Mouse (Mus musculus): ENCODE measurements at regions not wholly inside any gene's neighbourhood (a gene's known extent, or its start where the extent isn't known, plus 50 kb on each side); places are given as distances from the start of the nearest gene placed in this dataset.
A peak's percentile ranks its signal among the peaks of the same experiment; 100 is the strongest.

DNA sequence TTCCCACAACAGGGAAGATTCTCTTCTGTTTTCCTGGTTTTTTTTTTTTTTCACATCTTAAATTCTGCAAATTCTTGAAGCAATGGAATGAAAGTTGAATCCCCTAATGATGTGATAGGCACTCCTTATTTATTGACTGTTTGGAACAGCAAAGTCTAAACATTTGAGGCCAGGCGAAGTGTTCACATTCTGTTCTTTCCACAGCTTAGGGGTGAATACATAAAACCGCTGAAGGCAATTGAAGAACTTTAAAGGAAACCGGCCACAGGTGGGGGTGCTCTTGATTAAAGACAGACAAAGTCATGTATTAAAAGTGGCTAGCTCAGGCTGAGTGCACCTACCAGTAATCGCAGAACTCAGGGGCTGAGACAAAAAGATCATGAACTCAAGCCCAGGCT lies 166.6 kb upstream of the Hnrnpa3 start:
- Histone ChIP-seq H3K4me2 (replicated peaks; ENCODE audit: low read depth, low read length) (no peak overlapping the region), H3K36me3 (ENCODE audit: control insufficient read depth, insufficient read depth, low read length) (no peaks in the 10 kb centered on the region), H3K4me1 (replicated peaks; ENCODE audit: control insufficient read depth, insufficient read depth, low read length) (no peaks in the 10 kb centered on the region), H3K9ac (ENCODE audit: low read depth, low read length) (no peak overlapping the region), H3K27me3 (ENCODE audit: control insufficient read depth, insufficient read depth, low read length) (no peaks in the 10 kb centered on the region), H3K9me3 (ENCODE audit: control insufficient read depth, low read length) (no peaks in the 10 kb centered on the region), H3K4me3 (ENCODE audit: low read depth, low read length) (no peak overlapping the region), H3K27ac (ENCODE audit: low read depth, low read length) (no peak overlapping the region)
- DNase-seq (ENCODE audit: low spot score) (no peak), ATAC-seq (ENCODE audit: low FRiP score) (no peak)
- WGBS, result 81% methylated on average over 4 of the region's 4 CpGs

DNA sequence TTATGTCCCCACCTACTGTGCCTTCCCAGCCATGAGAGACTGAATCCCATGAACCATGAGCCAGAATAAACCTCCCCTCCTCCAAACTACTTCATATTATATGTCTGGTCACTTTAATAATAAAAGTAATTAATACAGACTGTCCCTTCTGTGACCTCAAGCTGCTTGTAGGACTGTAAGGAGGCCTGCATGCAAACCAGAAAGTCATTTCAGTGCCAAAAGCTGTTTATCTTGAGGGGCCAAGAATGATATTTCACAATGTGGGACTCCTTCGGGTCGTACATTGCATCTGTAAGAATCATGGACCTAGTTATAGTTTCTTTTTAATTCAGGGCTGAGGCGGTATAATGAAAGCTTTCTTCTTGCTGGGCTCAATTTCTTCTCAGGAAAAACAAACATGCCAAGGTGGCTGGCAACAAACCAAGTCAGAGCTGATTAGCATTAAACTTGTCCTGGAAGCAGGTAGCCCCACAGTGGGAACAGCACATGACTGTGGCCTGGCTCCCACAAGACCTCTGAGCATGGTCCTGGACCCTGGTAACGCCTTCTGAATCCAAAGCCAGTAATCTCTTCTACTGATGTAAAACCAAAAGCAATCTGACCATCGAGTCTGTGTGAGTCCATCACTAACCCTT lies 162.3 kb upstream of the Hnrnpa3 start:
- 93% methylated on average over 5 of the region's 5 CpGs for WGBS
- H3K27me3 ChIP-seq (ENCODE audit: control insufficient read depth, insufficient read depth, low read length), result no peaks in the 10 kb centered on the region
- no peak for ATAC-seq (ENCODE audit: low FRiP score)
- H3K9me3 ChIP-seq (ENCODE audit: control insufficient read depth, low read length), result no peaks in the 10 kb centered on the region
- H3K36me3 ChIP-seq (ENCODE audit: control insufficient read depth, insufficient read depth, low read length), result no peaks in the 10 kb centered on the region
- DNase-seq (ENCODE audit: low spot score), result no peak
- no peaks in the 10 kb centered on the region for H3K4me1 ChIP-seq (replicated peaks; ENCODE audit: control insufficient read depth, insufficient read depth, low read length)
- H3K27ac ChIP-seq (ENCODE audit: low read depth, low read length), result no peak overlapping the region
- H3K9ac ChIP-seq (ENCODE audit: low read depth, low read length), result no peak overlapping the region
- H3K4me2 ChIP-seq (replicated peaks; ENCODE audit: low read depth, low read length), result no peak overlapping the region
- no peak overlapping the region for H3K4me3 ChIP-seq (ENCODE audit: low read depth, low read length)

GRCm38 (mm10) chr2:75510223-75510622 lies 148.8 kb upstream of the Hnrnpa3 start:
- H3K27ac ChIP-seq (ENCODE audit: low read depth, low read length), result no peak overlapping the region
- peak; percentile 56; the same call in 1 of the 2 replicates for ATAC-seq (ENCODE audit: low FRiP score)

GRCm38 (mm10) chr2:75512422-75513170 lies 146.5 kb upstream of the Hnrnpa3 start:
- no peak for ATAC-seq (ENCODE audit: low FRiP score)
- H3K4me2 ChIP-seq (replicated peaks; ENCODE audit: low read depth, low read length), result no peak overlapping the region
- DNase-seq (ENCODE audit: low spot score), result no peak

More at GRCm38 (mm10) chr2:75510223-75510622, 148.8 kb upstream of the Hnrnpa3 start:
- Histone ChIP-seq H3K4me2 (replicated peaks; ENCODE audit: low read depth, low read length) (no peak overlapping the region), H3K9me3 (ENCODE audit: control insufficient read depth, low read length) (no peaks in the 10 kb centered on the region), H3K9ac (ENCODE audit: low read depth, low read length) (no peak overlapping the region), H3K4me1 (replicated peaks; ENCODE audit: control insufficient read depth, insufficient read depth, low read length) (no peaks in the 10 kb centered on the region), H3K4me3 (ENCODE audit: low read depth, low read length) (no peak overlapping the region), H3K27me3 (ENCODE audit: control insufficient read depth, insufficient read depth, low read length) (no peaks in the 10 kb centered on the region), H3K36me3 (ENCODE audit: control insufficient read depth, insufficient read depth, low read length) (no peaks in the 10 kb centered on the region)
- WGBS, result 49% methylated on average over 4 of the region's 4 CpGs
- peak; percentile 33 for DNase-seq (ENCODE audit: low spot score)

GRCm38 (mm10) chr2:75514171-75514570 lies 144.9 kb upstream of the Hnrnpa3 start:
- no peaks in the 10 kb centered on the region for H3K27me3 ChIP-seq (ENCODE audit: control insufficient read depth, insufficient read depth, low read length)
- no peak overlapping the region for H3K4me3 ChIP-seq (ENCODE audit: low read depth, low read length)
- ATAC-seq (ENCODE audit: low FRiP score) (no peak), DNase-seq (ENCODE audit: low spot score) (no peak)
- no peaks in the 10 kb centered on the region for H3K36me3 ChIP-seq (ENCODE audit: control insufficient read depth, insufficient read depth, low read length)
- H3K27ac ChIP-seq (ENCODE audit: low read depth, low read length), result no peak overlapping the region
- H3K4me1 ChIP-seq (replicated peaks; ENCODE audit: control insufficient read depth, insufficient read depth, low read length), result no peaks in the 10 kb centered on the region
- H3K4me2 ChIP-seq (replicated peaks; ENCODE audit: low read depth, low read length), result no peak overlapping the region
- H3K9ac ChIP-seq (ENCODE audit: low read depth, low read length), result no peak overlapping the region
- H3K9me3 ChIP-seq (ENCODE audit: control insufficient read depth, low read length), result no peaks in the 10 kb centered on the region
- WGBS, result 59% methylated on average over 6 of the region's 6 CpGs

More at GRCm38 (mm10) chr2:75512422-75513170, 146.5 kb upstream of the Hnrnpa3 start:
- 77% methylated on average over 8 of the region's 8 CpGs for WGBS
- Histone ChIP-seq H3K27ac (ENCODE audit: low read depth, low read length) (no peak overlapping the region), H3K9me3 (ENCODE audit: control insufficient read depth, low read length) (no peaks in the 10 kb centered on the region), H3K27me3 (ENCODE audit: control insufficient read depth, insufficient read depth, low read length) (no peaks in the 10 kb centered on the region), H3K9ac (ENCODE audit: low read depth, low read length) (no peak overlapping the region), H3K4me3 (ENCODE audit: low read depth, low read length) (no peak overlapping the region), H3K36me3 (ENCODE audit: control insufficient read depth, insufficient read depth, low read length) (no peaks in the 10 kb centered on the region), H3K4me1 (replicated peaks; ENCODE audit: control insufficient read depth, insufficient read depth, low read length) (no peaks in the 10 kb centered on the region)

GRCm38 (mm10) chr2:75516223-75516622 lies 142.8 kb upstream of the Hnrnpa3 start:
- no peaks in the 10 kb centered on the region for H3K27me3 ChIP-seq (ENCODE audit: control insufficient read depth, insufficient read depth, low read length)
- no peak overlapping the region for H3K4me2 ChIP-seq (replicated peaks; ENCODE audit: low read depth, low read length)
- DNase-seq (ENCODE audit: low spot score), result no peak
- no peaks in the 10 kb centered on the region for H3K9me3 ChIP-seq (ENCODE audit: control insufficient read depth, low read length)
- ATAC-seq (ENCODE audit: low FRiP score), result no peak
- H3K9ac ChIP-seq (ENCODE audit: low read depth, low read length), result no peak overlapping the region
- 91% methylated on average over 11 of the region's 11 CpGs for WGBS
- no peak overlapping the region for H3K27ac ChIP-seq (ENCODE audit: low read depth, low read length)
- no peak overlapping the region for H3K4me3 ChIP-seq (ENCODE audit: low read depth, low read length)
- H3K36me3 ChIP-seq (ENCODE audit: control insufficient read depth, insufficient read depth, low read length), result no peaks in the 10 kb centered on the region
- no peaks in the 10 kb centered on the region for H3K4me1 ChIP-seq (replicated peaks; ENCODE audit: control insufficient read depth, insufficient read depth, low read length)

- H3K9ac ChIP-seq (ENCODE audit: low read depth, low read length), result no peak overlapping the region
- no peak overlapping the region for H3K4me3 ChIP-seq (ENCODE audit: low read depth, low read length)
- H3K27ac ChIP-seq (ENCODE audit: low read depth, low read length), result no peak overlapping the region
- H3K4me1 ChIP-seq (replicated peaks; ENCODE audit: control insufficient read depth, insufficient read depth, low read length), result no peaks in the 10 kb centered on the region
- ATAC-seq (ENCODE audit: low FRiP score) (no peak), DNase-seq (ENCODE audit: low spot score) (no peak)
- H3K4me2 ChIP-seq (replicated peaks; ENCODE audit: low read depth, low read length), result no peak overlapping the region
- H3K9me3 ChIP-seq (ENCODE audit: control insufficient read depth, low read length), result no peaks in the 10 kb centered on the region
- 81% methylated on average over 3 of the region's 3 CpGs for whole genome bisulfite sequencing
- H3K27me3 ChIP-seq (ENCODE audit: control insufficient read depth, insufficient read depth, low read length), result no peaks in the 10 kb centered on the region
- no peaks in the 10 kb centered on the region for H3K36me3 ChIP-seq (ENCODE audit: control insufficient read depth, insufficient read depth, low read length)
Measured at GRCm38 (mm10) chr2:75517096-75517495, 142.0 kb upstream of the Hnrnpa3 start.

DNA sequence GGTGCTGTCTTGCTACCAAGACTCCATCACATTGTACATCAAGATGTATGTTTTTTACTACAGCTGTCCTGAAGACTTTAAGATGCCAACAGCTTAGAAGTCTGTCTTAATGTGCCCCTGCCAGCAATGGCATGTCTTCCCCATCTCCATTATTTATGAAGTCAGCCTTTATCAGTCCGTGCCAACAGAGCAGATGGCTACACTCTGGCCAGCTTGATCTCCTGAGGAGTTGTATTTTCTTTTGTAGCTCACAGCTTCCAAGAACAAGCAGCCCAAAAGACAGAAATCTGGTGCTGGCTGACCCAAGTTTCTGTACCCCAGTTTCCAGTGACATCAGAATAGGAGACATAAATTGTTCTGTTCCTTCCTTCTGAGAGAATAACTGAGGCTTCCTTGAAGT lies 140.5 kb upstream of the Hnrnpa3 start:
- Histone ChIP-seq H3K9ac (ENCODE audit: low read depth, low read length) (no peak overlapping the region), H3K27me3 (ENCODE audit: control insufficient read depth, insufficient read depth, low read length) (no peaks in the 10 kb centered on the region), H3K36me3 (ENCODE audit: control insufficient read depth, insufficient read depth, low read length) (no peaks in the 10 kb centered on the region), H3K4me3 (ENCODE audit: low read depth, low read length) (no peak overlapping the region), H3K27ac (ENCODE audit: low read depth, low read length) (no peak overlapping the region), H3K4me2 (replicated peaks; ENCODE audit: low read depth, low read length) (no peak overlapping the region), H3K9me3 (ENCODE audit: control insufficient read depth, low read length) (no peaks in the 10 kb centered on the region), H3K4me1 (replicated peaks; ENCODE audit: control insufficient read depth, insufficient read depth, low read length) (no peaks in the 10 kb centered on the region)
- WGBS, result 81% methylated on average over 1 of the region's 1 CpGs
- no peak for ATAC-seq (ENCODE audit: low FRiP score)
- no peak for DNase-seq (ENCODE audit: low spot score)

- WGBS, result 58% methylated on average over 3 of the region's 3 CpGs
- H3K4me2 ChIP-seq (replicated peaks; ENCODE audit: low read depth, low read length), result no peak overlapping the region
- no peaks in the 10 kb centered on the region for H3K27me3 ChIP-seq (ENCODE audit: control insufficient read depth, insufficient read depth, low read length)
- no peak for DNase-seq (ENCODE audit: low spot score)
- no peaks in the 10 kb centered on the region for H3K4me1 ChIP-seq (replicated peaks; ENCODE audit: control insufficient read depth, insufficient read depth, low read length)
- H3K9ac ChIP-seq (ENCODE audit: low read depth, low read length), result no peak overlapping the region
- H3K9me3 ChIP-seq (ENCODE audit: control insufficient read depth, low read length), result no peaks in the 10 kb centered on the region
- H3K36me3 ChIP-seq (ENCODE audit: control insufficient read depth, insufficient read depth, low read length), result no peaks in the 10 kb centered on the region
- H3K27ac ChIP-seq (ENCODE audit: low read depth, low read length), result no peak overlapping the region
- ATAC-seq (ENCODE audit: low FRiP score), result no peak
- no peak overlapping the region for H3K4me3 ChIP-seq (ENCODE audit: low read depth, low read length)
Measured at GRCm38 (mm10) chr2:75525562-75525961, 133.5 kb upstream of the Hnrnpa3 start.
